Mouse (Mus musculus) urinary bladder, adult 18-20 months (tissue): ENCODE data around the gene Grik5.
A peak's percentile ranks its signal among the peaks of the same experiment; 100 is the strongest.

Source experiments
- DNase-seq, 2 experiments: peaks; one replicate each; pipeline ENCODE4 v3.0.0; 2022; ENCODE audit warnings: low spot score in 2 of 2, mixed read lengths in 2 of 2

Grik5 gene

DNA sequence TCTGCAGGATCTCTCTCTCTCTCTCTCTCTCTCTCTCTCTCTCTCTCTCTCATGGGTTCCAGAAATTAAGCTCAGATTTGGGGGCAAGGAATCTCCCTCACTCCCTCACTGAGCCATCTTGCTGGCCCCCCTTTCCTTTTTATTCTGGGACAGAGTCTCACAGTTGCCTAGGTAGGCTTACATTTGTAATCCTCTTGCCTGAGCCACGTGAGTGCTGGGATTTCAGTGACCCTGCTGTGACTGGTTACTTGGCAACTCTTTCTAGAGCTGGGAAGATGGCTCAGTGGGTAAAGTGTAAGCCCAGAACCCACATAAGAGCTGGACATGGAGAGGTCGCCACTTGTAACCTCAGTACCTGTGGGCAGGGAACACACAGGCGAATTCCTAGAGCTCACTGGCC lies 40.6 kb downstream of the Grik5 start:
- no peak for DNase-seq

DNA sequence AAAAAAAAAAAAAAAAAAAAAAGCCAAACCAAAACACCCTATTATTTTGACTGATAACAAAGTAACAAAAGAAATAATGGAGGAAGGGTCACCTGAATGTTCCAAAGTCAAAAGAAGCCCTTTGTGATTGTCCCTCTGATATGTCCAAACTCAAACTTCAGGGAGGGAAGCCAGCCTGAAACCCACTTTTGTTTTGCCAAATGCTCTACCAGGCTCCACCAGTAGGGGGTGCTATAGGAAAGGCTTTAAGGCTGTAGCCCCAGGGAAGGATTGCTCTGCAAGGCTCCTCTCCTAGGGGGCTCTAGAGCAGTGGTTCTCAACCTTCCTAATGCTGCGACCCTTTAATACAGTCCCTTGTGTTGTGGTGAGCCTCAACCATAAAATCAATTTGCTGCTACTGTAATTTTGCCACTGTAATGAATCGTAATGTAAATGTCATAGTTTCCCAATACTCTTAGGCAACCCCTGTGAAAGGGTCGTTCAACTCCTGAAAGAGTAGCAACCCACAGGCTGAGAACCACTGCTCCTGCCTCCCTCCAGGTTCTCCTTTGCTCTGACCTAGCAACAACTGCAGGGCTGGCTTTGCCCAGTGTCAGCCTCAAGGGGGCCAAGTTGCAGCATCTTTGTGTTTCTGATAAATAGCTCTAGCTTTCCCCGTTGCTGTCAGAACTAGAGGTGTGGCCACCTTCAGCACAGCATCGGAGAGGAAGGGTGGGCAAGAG lies 42.0 kb downstream of the Grik5 start:
- peak in 1 of 2 experiments; percentile 47 for DNase-seq

DNA sequence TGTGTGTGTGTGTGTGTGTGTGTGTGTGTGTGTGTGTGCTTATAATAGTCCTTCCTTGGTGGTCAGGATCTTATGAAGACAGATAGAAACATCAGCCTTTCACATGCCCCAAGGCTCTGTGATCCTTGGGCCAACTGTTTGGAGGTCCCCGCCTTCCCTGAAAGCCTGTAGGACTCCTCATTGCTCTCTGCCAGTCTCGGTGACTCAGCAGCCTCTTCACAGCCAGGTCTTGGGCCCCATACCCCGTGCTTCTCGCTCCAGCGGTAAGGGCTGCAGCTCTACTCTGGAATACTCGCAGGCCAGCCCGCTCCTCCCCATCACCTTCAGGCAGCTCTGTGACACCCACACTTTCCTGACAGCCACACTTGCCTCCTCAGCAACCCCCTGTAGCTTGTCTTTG lies 45.7 kb downstream of the Grik5 start:
- no peak for DNase-seq

DNA sequence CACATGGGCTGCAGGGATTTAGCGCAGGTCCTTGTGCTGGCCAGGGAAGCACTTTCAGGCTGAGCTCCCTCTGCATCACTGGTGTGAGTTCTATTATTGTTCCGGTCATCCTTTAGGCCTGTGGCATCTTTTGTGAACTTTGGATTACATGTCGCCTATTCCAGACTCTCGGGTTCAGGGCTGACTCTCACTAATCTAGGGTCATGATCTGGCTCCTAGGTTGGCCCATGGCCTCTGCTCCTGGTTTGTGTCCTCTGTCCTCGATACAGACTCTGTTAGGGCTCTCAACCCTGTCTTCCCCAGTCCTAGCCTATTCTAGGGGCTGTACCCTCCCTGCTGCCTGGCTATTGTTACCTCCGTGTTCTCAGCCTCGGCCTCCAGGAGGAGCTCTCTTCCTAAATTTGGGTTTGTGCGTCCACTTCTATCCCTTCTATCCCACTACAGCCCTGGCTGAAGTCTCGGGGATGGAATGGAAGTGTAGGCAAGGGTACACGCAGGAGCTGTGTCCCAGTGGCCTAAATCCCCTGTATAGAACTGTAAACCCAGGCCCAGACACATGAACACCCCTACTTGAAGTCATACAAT lies 46.2 kb downstream of the Grik5 start:
- DNase-seq = no peak

DNA sequence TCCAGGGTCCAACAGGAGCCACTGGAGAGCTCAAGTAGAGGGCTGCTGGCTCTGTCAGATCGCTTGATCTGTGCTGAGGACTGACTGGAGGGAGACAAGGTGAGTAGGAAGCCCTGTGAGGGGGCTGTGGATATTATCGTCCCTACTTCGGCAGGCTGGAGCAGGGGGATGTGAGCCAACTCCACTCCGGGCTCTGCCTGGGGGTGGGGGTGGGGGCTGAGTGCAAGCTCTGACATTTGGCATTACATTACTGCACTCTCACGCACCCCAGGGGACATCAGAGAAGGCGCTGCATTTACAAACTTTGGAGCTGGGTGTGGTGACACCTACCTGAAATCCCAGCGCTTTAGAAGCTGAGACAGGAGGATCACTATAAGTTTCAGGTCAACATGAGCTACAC lies 60.6 kb downstream of the Grik5 start:
- no peak for DNase-seq

DNA sequence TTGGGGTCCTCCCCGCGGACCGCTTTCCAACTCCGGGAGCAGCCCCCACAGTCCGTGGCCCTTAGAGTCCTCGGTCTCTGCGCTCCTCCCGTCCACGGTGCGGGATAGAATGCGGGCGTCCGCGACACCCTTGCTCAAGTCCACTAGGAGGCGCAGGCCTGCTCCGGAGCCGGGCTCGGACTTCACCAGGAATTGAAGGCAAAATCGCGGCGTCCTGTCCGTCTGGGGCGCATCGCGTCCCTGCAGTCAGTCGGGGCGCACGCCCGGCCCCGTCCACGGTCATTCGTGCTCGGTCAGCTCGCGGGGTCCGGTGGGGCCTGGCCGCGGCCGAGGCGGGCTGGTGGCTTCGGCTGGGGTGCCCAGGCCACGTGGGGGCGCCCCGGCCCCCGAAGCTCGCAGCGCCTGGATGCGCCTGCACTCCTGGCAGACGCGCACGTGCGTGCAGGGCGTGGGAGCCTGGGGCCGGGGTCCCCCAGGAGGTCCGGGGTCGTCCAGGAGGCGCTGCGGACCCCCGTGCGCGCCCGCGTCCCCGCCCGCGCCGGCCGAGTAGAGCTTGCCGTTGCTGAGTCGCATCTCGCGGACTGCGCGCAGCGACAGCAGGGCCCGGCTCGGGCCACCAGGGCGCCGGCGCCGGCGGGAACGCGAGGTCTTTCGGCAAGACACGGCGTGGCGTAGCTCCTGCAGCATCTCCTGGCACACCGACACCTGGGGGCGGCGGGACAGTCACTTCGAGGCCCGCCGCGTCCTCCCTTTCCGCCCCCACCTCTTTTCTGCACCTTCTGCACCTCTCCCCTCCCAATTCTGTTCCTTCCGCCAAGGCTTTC lies 61.8 kb downstream of the Grik5 start:
- DNase-seq = peak in 1 of 2 experiments; percentile 46

DNA sequence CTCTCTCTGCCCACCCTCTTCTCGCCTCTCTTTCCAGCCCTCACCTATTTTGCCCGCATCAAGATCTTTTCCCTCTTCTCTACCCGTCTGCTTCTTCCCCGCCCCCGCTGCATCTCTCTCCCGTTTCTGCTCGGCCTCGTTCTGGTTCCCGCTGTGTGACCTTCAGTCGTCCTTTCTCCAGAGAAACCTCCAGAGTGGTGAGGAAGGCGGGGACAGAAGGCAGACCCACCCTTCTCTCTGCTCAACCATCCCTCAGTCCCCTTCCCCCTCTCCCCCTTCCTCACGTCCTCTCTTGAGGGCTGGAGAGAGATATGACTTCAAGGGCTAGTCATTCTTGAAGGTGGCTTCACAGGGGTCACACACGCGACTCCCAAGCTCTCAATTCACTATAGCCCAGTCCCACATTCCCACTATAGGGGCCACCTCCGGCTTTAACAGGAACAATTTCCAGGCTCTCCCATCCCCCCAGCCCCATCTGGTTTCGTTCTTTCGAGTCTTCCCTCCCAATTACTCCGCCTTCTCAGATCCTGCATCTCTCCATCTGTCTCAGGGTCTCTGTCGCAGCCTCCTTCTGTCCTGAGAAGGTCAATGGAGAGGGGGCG lies 62.9 kb downstream of the Grik5 start:
- no peak for DNase-seq

DNA sequence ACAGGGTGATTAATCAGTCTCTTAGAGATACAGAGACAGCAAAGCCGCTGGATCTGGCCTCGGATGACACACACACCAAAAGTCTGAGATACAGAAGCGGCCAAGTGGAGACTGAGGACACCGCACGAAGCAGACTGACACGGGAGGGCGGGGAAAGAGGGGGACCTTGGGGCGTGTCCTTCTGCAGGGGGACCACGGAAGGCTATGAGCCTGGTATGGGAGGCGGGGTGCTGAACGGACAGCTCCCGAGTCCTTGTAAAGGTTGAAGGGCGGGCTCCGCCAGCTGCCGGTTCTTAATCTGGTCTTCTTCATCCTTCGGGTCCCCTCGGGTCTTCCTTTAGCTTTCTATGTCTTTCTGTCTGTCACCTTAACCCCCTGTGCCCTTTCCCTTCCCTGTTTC lies 63.5 kb downstream of the Grik5 start:
- DNase-seq = peak; percentile 10 to 47

DNA sequence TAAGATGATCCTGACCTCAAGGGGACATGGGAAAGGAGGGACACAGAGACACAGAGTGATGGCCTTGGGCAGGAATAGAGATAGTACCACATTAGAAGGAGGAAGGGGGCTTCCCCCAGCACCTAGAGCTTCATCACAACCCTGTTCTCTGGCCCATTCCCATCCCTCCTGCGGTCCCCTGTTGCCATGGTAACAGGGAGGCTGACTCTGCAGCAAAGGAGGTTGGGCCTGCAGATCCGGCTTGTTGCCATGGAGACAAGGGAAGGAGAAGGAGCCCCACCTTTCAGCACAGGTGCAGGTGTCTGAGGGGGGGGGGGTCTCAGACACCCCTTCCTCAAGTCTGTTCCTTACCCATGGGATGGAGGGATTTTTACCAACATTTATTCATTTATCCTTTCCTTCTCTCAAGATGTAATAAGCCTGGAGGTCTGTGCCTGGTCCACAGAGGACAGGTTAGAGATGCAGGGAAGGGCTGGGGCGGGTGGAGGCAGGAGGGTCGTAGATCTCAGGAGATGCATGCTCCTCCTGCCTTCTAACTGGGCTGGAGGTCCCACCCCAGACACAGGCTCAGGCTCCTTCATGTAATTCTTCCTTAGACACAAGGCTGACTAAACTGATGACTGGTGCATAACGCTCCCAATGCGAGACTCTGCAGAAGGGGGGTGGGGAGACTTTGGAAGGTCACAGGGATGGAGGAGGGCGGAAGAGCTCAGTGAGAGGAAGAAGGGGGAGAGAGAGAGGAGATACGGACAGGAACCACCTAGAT lies 64.4 kb downstream of the Grik5 start:
- no peak for DNase-seq

DNA sequence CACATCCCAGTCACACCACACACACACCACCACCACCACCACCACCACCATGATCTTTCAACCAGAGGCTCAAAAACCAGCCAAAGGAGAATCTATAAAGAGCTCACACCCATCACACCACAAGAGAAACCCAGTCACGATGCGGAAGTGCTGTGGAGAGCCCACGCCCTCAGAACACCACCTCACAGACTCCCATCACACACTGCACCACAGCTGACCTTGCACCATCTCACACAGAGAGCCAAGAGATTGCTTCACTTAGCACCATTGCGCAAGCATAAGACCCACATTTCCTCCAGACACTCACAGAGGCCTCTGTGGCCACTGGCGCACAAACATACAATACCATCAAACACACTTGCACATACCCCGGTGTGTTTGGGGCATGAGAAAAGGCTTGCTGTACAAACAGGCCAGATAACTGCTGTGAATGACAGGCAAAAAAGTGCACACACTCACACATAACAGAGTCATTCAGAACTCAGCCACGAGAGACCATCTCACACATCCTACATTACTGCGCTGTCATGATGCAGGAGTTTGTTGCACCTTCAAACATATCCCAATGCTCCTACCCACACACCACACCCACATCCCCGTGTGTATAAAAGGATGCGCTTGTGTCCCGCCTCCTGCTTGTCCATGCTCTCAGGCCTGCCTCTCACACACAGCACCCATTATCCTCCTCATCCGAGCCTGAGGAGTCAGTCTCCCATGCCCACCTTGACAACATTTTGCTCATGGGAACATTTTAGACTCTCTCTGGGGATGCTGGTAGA lies 65.4 kb downstream of the Grik5 start:
- DNase-seq = no peak

DNA sequence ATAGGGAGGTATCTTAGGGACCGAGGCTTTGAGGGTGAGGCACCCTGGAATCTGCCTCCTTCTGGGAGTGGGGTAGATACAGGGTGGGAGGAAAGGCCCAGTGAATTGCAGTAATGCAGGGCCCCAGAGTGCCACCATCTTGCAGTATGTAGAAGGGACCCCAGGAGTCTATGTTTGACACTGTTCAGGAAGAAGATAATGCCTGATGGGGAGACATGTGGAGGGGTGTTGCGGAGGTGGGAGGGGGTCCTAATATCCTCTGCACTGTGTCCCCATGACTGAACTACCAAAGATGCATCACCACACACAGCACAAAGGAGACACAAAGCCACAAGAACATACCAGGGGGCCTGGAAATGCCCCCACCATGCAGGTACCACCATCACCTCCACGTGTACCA lies 66.0 kb downstream of the Grik5 start:
- DNase-seq = no peak

DNA sequence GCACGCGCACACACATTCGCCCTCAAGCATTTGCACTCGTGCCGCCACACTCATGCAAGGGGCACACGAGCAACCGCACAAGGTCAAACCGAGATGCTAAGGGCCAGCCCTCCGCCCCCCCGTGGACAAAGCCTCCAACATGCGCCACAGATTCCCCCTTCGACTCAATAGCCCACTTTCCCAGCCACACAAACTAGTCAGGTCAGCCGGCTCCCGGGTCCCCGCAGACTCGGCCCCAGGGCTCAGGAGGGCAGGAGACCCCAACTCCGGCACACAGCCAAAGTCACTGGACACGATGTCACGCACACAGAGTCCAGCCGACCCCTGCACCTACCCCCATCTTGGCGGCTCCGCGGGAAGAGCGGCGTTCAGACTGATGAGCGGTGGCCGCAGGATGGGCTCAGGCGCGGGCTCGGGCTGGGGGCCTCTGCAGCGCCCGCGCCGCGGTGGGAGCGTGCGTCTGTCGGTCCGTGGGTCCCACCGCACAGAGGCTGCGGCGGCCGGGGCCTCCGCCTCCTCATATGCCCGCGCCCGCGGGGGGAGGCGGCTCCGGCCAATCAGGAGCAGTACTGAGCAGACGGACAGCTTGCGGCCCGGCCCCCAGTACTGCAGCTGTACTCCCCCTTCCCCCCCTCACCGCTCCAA lies 66.6 kb downstream of the Grik5 start, which contains the start of gene Atp1a3:
TSS of gene Atp1a3 (minus strand) at position 538 of the 645 bp plus-strand sequence.
- DNase-seq = no peak

DNA sequence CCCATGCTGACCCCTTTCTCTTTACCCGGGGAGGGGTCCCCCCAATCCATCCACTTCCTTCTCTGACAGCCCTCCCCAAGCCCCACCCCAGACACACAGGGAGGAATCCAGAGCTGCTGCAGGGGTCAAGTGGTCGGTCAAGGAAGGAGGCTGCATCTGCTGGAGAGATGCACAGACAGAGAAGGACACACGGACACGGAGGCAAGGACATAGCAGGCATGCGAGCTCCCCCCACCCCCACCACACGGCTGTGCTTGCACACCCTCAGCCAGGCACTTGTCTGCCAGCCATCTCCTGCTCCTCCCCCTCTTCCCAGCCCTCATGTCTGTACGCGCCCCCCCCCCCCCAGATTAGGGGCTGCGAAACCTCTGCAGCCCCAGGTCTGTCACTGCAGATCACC lies 67.3 kb downstream of the Grik5 start:
- no peak for DNase-seq

DNA sequence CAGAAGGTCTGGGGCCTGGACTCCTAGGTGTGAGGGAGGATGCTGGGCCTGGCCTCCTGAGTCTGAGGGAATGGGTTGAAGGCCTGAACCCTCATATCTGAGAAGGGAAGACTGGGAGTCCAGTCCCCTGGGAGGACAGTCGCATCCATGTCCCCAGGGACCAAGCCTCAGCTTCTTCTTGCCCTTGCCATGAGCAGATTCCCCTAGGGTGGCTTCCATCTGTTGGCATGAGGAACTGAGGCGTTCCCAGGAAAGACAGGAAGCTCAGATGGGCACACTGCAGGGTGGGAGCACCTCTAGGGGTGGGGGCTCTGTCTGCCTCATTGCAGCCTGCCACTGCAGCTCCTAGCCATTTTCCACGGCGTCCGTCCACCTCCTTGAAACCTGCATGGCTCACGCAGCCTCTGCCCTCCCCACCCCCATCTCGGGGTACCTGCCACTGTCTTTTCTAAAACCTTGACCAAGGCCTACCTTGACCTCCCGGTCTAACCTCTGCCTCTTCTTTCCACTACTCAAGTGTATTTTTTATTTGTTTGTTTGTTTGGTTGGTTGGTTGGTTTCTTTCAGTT lies 68.2 kb downstream of the Grik5 start:
- DNase-seq = no peak

DNA sequence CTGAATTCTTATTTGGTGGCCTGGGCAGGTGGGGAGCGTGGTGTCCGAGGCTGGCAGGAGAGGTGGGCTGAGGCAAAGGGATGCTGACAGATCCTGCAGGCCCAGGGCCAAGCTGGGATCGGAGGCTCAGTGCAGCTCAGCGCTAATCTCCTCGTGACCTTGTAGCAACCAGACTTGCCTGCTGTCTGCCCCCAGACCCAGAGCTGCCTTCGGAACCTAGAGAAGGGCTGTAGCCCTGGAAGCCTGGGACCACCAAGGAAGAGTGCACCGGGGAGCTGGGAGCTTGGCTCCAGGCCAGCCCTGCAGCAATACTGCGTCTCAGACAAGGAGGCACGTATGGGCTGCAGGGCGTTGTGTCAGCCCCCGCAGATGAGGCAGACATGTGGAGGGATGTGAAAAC lies 68.9 kb downstream of the Grik5 start:
- no peak for DNase-seq

DNA sequence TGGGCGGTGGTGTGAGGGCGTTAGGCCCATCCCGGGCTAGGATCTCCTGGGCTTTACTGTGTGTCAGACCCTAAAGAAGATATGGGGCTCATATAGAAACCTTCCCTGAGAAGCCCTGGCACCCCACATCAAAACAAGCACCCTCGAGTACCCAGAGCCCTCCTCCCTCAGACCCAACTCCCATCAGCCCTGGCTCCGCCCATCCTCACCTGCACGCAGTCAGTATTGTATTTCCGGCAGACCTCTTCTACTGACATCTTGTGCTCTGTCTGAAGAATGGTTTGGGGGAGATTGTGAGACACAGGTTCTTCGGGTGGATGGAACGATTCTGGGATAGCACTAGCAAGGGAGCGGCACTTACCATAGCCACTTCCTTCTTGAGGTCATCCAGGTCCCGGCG lies 71.4 kb downstream of the Grik5 start:
- no peak for DNase-seq

DNA sequence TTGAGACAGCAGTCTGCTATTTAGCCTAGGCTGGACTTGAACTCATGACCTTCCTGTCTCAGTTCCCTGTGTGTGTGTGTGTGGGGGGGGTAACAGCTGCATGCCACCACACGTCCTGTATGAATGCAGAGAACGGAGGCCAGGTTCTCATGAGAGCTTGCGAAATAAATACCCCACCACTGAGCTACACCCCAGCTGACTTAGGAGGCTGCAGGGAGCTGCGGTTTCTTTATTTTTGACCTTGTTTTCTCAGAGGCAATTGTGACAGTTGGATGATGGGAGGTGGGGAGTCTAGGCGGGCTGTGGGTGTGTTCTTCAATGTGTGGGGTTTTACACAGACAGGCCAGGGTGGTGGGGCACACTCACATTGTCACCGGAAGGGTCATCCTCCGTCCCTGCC lies 71.9 kb downstream of the Grik5 start:
- no peak for DNase-seq

DNA sequence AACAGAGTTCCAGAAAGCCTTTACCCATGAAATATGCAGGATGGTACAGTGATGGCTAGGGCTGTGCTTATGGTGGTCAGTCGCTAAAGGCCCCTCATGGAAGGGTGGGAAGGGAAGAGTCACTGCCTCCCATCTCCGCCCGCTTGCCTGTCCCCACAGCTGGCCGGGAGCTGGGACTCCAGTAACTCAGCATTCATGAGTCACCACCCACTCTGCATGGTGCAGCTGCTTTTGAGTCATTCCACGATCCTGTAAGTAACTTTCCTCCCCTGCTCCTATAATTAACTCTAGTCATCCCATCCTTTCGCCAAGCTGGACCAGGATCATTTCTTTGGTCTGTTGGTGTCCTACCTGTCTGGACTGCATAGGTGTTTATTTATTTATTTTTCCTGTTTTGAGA lies 79.1 kb downstream of the Grik5 start:
- no peak for DNase-seq

DNA sequence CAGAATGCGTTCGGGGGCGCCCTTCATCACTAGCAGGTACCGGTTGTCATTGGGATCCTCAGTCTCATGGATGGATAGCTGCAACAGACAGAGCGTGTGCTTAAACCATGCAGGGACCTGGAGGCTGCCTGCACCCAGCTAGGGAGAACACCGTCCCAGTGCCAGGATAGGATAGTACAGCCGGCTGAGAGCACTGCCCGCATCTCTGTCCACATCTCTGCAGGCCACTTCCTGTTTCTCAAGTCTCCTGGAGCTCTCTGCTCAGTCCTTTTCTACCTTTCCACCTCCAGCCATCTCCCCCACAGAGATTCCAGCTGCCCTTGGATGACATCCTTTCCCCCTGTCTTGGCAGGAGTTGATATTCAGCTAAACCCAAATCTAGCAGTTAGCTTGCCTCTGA lies 81.7 kb downstream of the Grik5 start:
- no peak for DNase-seq

DNA sequence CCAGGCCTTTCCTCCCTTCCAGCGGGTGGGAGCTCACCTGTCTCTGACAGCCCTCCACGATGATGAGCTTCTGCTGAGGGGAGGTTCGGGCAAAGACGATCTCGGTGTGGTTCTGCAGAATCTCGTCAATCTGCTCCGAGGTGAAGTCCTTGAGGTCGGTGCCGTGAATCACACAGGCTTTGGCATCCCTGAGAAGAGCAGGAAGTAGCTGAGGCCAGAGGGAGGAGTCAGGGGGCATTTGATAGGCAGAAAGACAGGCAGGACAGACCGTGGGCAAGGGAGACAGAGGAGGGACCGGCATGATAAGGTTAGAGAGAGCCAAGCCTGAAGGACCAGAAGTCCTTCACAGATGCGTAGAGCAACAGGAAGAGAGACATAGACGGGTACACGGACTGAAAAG lies 84.2 kb downstream of the Grik5 start:
- DNase-seq = no peak
